Mouse (Mus musculus) small intestine, adult 2 months (tissue): ENCODE data around the gene Ctps. TPM values are rescaled to one million over a fixed set of nuclear protein-coding genes. Genes with fewer than 3 reads are reported as not detected.

Source experiments
- H3K27ac ChIP-seq: fragments of 200-500 bp; 2 replicates; pipeline ENCODE4 v1.5.1; 2012; ENCODE audit warnings: low read depth, low read length, control low read depth, inconsistent platforms; ENCODE audit not compliant: insufficient read depth
- H3K27me3 ChIP-seq: fragments of 200-500 bp; 2 replicates; pipeline ENCODE4 v1.6.1; 2012; ENCODE audit warnings: mild to moderate bottlenecking, moderate library complexity, low read length, inconsistent platforms; ENCODE audit not compliant: control insufficient read depth, insufficient read depth
- H3K36me3 ChIP-seq: fragments of 200-500 bp; 2 replicates; pipeline ENCODE4 v1.6.1; 2012; ENCODE audit warnings: mild to moderate bottlenecking, low read length, control low read depth, inconsistent platforms; ENCODE audit not compliant: control insufficient read depth, insufficient read depth
- H3K4me1 ChIP-seq: fragments of 200-500 bp; 2 replicates; pipeline ENCODE4 v1.6.1; 2012; ENCODE audit warnings: low read length, inconsistent platforms, mixed read lengths; ENCODE audit not compliant: control insufficient read depth, insufficient read depth, insufficient read length
- H3K4me3 ChIP-seq: fragments of 200-500 bp; 2 replicates; pipeline ENCODE4 v1.5.1; 2012; ENCODE audit warnings: low read depth, mild to moderate bottlenecking, control low read depth, inconsistent platforms, low read length, moderate library complexity
- CTCF ChIP-seq: fragments of 200-500 bp; IDR thresholded peaks from 2 replicates; pipeline ENCODE4 v1.5.1; 2012; ENCODE audit warnings: low read depth, mild to moderate bottlenecking, control low read depth, inconsistent platforms, low read length, moderate library complexity, mixed read lengths; ENCODE audit not compliant: insufficient replicate concordance, insufficient read length; ENCODE audit errors: extremely low read depth
- POLR2A ChIP-seq: fragments of 200-500 bp; IDR thresholded peaks from 2 replicates; pipeline ENCODE4 v1.6.1; 2012; ENCODE audit warnings: low read depth, mild to moderate bottlenecking, control low read depth, inconsistent platforms, low read length, moderate library complexity
- WGBS: fragments of 180-500 bp; shearing (Covaris S2); methylation state at CpG from one replicate; pipeline ENCODE4 v1.1.7; 2018; 5-methylcytosine and 5-hydroxymethylcytosine counted together
- polyA plus RNA-seq: library from polyadenylated mRNA; depleted of rRNA; stranded (reverse); fragments of >200 nt; gene quantifications from 2 replicates; pipeline ENCODE4 v1.2.3, GENCODE M21; 2012; rRNA removed

The Ctps gene
- polyA plus RNA-seq, 1 experiment: 1.9 TPM

- Histone ChIP-seq H3K4me3 (peak overlapping the region; percentile 55), H3K36me3 (peaks cover 4% of the 10 kb centered on the region; the same call in 1 of the 2 replicates), H3K27me3 (no peaks in the 10 kb centered on the region), H3K4me1 (peaks cover 11% of the 10 kb centered on the region; the same call in 1 of the 2 replicates), H3K27ac (peak overlapping the region; percentile 95)
- no peak for TF ChIP-seq POLR2A
- TF ChIP-seq CTCF: no peak
- WGBS: 23% methylated on average over 7 of the region's 7 CpGs
Measured at GRCm38 (mm10) chr4:120516907-120517306, 53.2 kb downstream of the Ctps start.

DNA sequence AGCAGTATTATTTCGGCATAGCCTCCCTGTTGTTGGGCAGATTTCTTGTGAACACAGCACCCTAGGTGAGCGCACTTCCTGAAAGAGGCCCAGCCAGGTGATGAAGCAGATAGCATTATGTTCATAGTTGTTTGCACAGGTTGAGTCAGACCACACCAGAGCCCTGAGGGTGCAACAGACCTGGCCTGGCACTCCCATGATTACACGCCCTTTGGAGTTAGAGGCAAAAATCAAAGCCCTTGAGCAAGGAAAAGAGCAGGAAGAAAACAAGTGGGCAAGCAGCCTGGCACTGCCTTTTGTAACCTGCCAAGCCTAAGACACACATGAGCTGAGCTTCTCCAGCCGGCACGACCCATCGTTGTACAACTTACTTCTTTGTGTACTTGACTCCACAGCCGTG is 53.6 kb downstream of the Ctps start:
- Histone ChIP-seq H3K36me3 (peaks cover 4% of the 10 kb centered on the region; the same call in 1 of the 2 replicates), H3K4me1 (peaks cover 11% of the 10 kb centered on the region; the same call in 1 of the 2 replicates), H3K4me3 (peak overlapping the region; percentile 55), H3K27me3 (no peaks in the 10 kb centered on the region), H3K27ac (peak overlapping the region; percentile 95)
- TF ChIP-seq POLR2A (peak; percentile 36; the same call in 1 of the 2 replicates), CTCF (no peak; the same call in 1 of the 2 replicates)
- WGBS: 30% methylated on average over 7 of the region's 7 CpGs

GRCm38 (mm10) chr4:120514366-120514765 is 55.7 kb downstream of the Ctps start:
- peaks cover 3% of the 10 kb centered on the region; the same call in 1 of the 2 replicates for H3K36me3 ChIP-seq
- H3K27ac ChIP-seq: no peak overlapping the region
- no peak overlapping the region for H3K4me3 ChIP-seq
- WGBS: 96% methylated on average over 2 of the region's 2 CpGs
- TF ChIP-seq POLR2A (no peak), CTCF (no peak)
- H3K4me1 ChIP-seq: peaks cover 11% of the 10 kb centered on the region; the same call in 1 of the 2 replicates
- no peaks in the 10 kb centered on the region for H3K27me3 ChIP-seq

DNA sequence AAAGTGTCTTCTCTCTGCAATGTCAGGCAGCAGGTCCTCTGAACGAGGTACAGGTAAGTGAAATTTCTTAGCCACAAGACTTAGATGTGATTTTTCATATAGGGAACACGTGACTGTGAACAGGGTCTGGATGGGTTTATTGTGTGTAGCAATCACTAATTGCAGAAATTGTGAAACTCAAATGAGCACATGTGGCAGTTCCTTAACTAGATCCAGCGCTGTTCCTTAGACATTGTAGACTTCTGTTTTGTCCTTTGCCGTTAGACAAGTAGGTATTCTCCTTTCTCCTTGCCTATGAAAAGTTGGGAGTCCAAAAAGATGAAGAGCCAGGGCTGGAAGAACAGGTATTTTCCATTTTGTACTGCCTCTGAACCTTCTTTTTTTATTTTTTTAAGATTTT is 58.9 kb downstream of the Ctps start:
- peaks cover 3% of the 10 kb centered on the region; the same call in 1 of the 2 replicates for H3K36me3 ChIP-seq
- 95% methylated on average over 4 of the region's 4 CpGs for WGBS

DNA sequence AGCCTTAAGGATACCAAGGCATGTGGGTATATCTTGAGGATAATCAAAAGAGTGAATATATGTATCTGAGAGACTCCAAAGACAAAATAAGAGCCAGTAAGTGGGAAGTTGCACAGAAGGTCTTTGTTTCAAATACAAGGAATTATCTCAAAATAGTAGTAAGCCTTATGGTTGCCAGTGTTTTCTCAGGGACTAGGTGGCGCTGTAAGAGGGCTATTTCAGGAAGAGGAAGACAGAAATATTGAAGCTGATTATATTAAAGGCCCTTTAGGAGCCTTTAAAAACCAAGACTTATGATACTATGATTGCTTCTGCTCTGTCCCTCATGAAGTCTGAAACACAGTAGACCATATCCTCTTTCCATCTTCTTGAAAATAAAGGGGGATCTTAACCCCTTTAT is 63.1 kb downstream of the Ctps start:
- Histone ChIP-seq H3K4me3 (no peak overlapping the region), H3K4me1 (no peaks in the 10 kb centered on the region), H3K36me3 (peaks cover 3% of the 10 kb centered on the region; the same call in 1 of the 2 replicates), H3K27ac (no peak overlapping the region), H3K27me3 (no peaks in the 10 kb centered on the region)
- 64% methylated on average over 1 of the region's 1 CpGs for WGBS
- TF ChIP-seq POLR2A (no peak), CTCF (no peak)

More for the DNA sequence above, 58.9 kb downstream of the Ctps start:
- Histone ChIP-seq H3K27ac (no peak overlapping the region), H3K4me1 (peaks cover 5% of the 10 kb centered on the region; the same call in 1 of the 2 replicates), H3K27me3 (no peaks in the 10 kb centered on the region), H3K4me3 (no peak overlapping the region)
- no peak for TF ChIP-seq POLR2A

Other genes with a start within 250 kb of the Ctps start
- gene Scmh1, start 165.0 kb downstream of the Ctps start, polyA plus RNA-seq: 6.5 and 10.6 TPM in 2 replicates
- gene Slfnl1, start 38.0 kb downstream of the Ctps start, polyA plus RNA-seq: not detected in 2 replicates
- gene Gm8439, start 18.5 kb upstream of the Ctps start, polyA plus RNA-seq: not detected in 2 replicates
- 18.6 and 21.0 TPM in 2 replicates for gene Cited4, start 96.3 kb upstream of the Ctps start, polyA plus RNA-seq
- 3.0 and 4.3 TPM in 2 replicates for gene Kcnq4, start 178.3 kb upstream of the Ctps start, polyA plus RNA-seq